Mouse (Mus musculus) heart, embryonic 14.5 days (tissue): Measurements from ENCODE around the gene Iqschfp. TPM values are rescaled to one million over a fixed set of nuclear protein-coding genes. Genes with fewer than 3 reads are reported as not detected.

Experiments used
- ATAC-seq: fragments of 200-750 bp; cut with Nextera tagmentation; 2 replicates; pipeline ENCODE4 v1.8.0; 2017; ENCODE audit warnings: low read depth, moderate TSS enrichment; ENCODE audit not compliant: insufficient number of reproducible peaks, insufficient read depth, low FRiP score
- H3K27ac ChIP-seq, 2 experiments: fragments of 200-500 bp in 1 of 2; fragments of 300-500 bp in 1 of 2; sonication (generic) in 1 of 2; replicated peaks in 1 of 2; 2 replicates each; pipeline ENCODE4 v1.5.1; 2012 to 2014; ENCODE audit warnings: low read depth in 2 of 2, low read length in 2 of 2, control low read depth in 1 of 2, mild to moderate bottlenecking in 1 of 2, mixed read lengths in 1 of 2; ENCODE audit not compliant: control insufficient read depth in 1 of 2, insufficient read depth in 1 of 2
- H3K27me3 ChIP-seq: fragments of 300-500 bp; sonication (generic); 2 replicates; pipeline ENCODE4 v1.6.1; 2014; ENCODE audit warnings: mild to moderate bottlenecking, low read length, control low read depth; ENCODE audit not compliant: control insufficient read depth, insufficient read depth
- H3K36me3 ChIP-seq: fragments of 300-500 bp; sonication (generic); 2 replicates; pipeline ENCODE4 v1.6.1; 2014; ENCODE audit warnings: mild to moderate bottlenecking, control low read depth, low read length, mixed read lengths; ENCODE audit not compliant: control insufficient read depth, insufficient read depth
- H3K4me1 ChIP-seq, 2 experiments: fragments of 200-500 bp in 1 of 2; fragments of 300-500 bp in 1 of 2; sonication (generic) in 1 of 2; 2 replicates each; pipeline ENCODE4 v1.6.1; 2012 to 2014; ENCODE audit warnings: low read length in 2 of 2, control low read depth in 1 of 2, mixed read lengths in 1 of 2; ENCODE audit not compliant: control insufficient read depth in 2 of 2, insufficient read depth in 2 of 2
- H3K4me2 ChIP-seq: fragments of 300-500 bp; sonication (generic); 2 replicates; pipeline ENCODE4 v1.6.1; 2014; ENCODE audit warnings: mild to moderate bottlenecking, low read length
- H3K4me3 ChIP-seq, 2 experiments: fragments of 200-500 bp in 1 of 2; fragments of 300-500 bp in 1 of 2; sonication (generic) in 1 of 2; 2 replicates each; pipeline ENCODE4 v1.5.1; 2012 to 2014; ENCODE audit warnings: low read length in 2 of 2, mild to moderate bottlenecking in 2 of 2, control low read depth in 1 of 2, low read depth in 1 of 2, moderate library complexity in 1 of 2; ENCODE audit not compliant: control insufficient read depth in 1 of 2, insufficient read depth in 1 of 2
- H3K9ac ChIP-seq: fragments of 300-500 bp; sonication (generic); 2 replicates; pipeline ENCODE4 v1.6.1; 2014; ENCODE audit warnings: mild to moderate bottlenecking, low read length
- H3K9me3 ChIP-seq: fragments of 300-500 bp; sonication (generic); 2 replicates; pipeline ENCODE4 v1.6.1; 2016; ENCODE audit warnings: low read length, control low read depth; ENCODE audit not compliant: control insufficient read depth
- WGBS: fragments of 180-500 bp; shearing (Covaris S2); extraction: QIAGEN DNeasy Blood & Tissue Kit; methylation state at CpG from one replicate; pipeline ENCODE4 v1.1.7; 2014; 5-methylcytosine and 5-hydroxymethylcytosine counted together
- polyA plus RNA-seq: library from polyadenylated mRNA; unstranded; fragments of >200 nt; fragmentation: Nextera tagmentation; extraction: Ambion mirVana; gene quantifications from 2 replicates; pipeline ENCODE4 v1.2.1, GENCODE M21; 2014

Iqschfp gene
- polyA plus RNA-seq, 1 experiment from 2014 or later, result not detected

- no peaks in the 10 kb centered on the region for H3K9me3 ChIP-seq
- no peak overlapping the region for H3K9ac ChIP-seq
- no peak for ATAC-seq
- H3K4me1 ChIP-seq, result no peaks in the 10 kb centered on the region
- no peak overlapping the region for H3K27ac ChIP-seq
- no peaks in the 10 kb centered on the region for H3K27me3 ChIP-seq
- WGBS, result 88% methylated on average over 3 of the region's 3 CpGs
- H3K36me3 ChIP-seq, result no peaks in the 10 kb centered on the region
- H3K4me3 ChIP-seq, result no peak overlapping the region
- no peak overlapping the region for H3K4me2 ChIP-seq
These were observed 493.5 kb downstream of the Iqschfp start for GRCm38 (mm10) chr3:68385544-68385943.

- no peaks in the 10 kb centered on the region for H3K4me1 ChIP-seq
- no peaks in the 10 kb centered on the region for H3K36me3 ChIP-seq
- WGBS, result 90% methylated on average over 3 of the region's 3 CpGs
- no peaks in the 10 kb centered on the region for H3K9me3 ChIP-seq
- H3K27ac ChIP-seq, result no peak overlapping the region
- H3K9ac ChIP-seq, result no peak overlapping the region
- no peak for ATAC-seq
- no peaks in the 10 kb centered on the region for H3K27me3 ChIP-seq
- H3K4me3 ChIP-seq, result no peak overlapping the region
- H3K4me2 ChIP-seq, result no peak overlapping the region
These were observed 496.0 kb downstream of the Iqschfp start for GRCm38 (mm10) chr3:68388023-68388422.

GRCm38 (mm10) chr3:68393578-68393977, 501.5 kb downstream of the Iqschfp start:
- H3K27me3 ChIP-seq, result no peaks in the 10 kb centered on the region
- H3K9me3 ChIP-seq, result no peaks in the 10 kb centered on the region
- no peak for ATAC-seq
- H3K4me2 ChIP-seq, result no peak overlapping the region
- no peaks in the 10 kb centered on the region for H3K4me1 ChIP-seq
- H3K4me3 ChIP-seq, result no peak overlapping the region
- no peaks in the 10 kb centered on the region for H3K36me3 ChIP-seq
- no peak overlapping the region for H3K27ac ChIP-seq
- 77% methylated on average over 2 of the region's 2 CpGs for WGBS
- no peak overlapping the region for H3K9ac ChIP-seq

GRCm38 (mm10) chr3:68398691-68399090, 506.7 kb downstream of the Iqschfp start:
- Histone ChIP-seq H3K4me2 (no peak overlapping the region), H3K9me3 (no peaks in the 10 kb centered on the region), H3K27ac (no peak overlapping the region), H3K4me1 (peaks cover 0 to 3% of the 10 kb centered on the region in 2 experiments; a peak in 1 of 4 replicates), H3K27me3 (no peaks in the 10 kb centered on the region), H3K4me3 (no peak overlapping the region), H3K36me3 (no peaks in the 10 kb centered on the region), H3K9ac (no peak overlapping the region)
- WGBS, result 87% methylated on average over 3 of the region's 3 CpGs
- no peak for ATAC-seq

GRCm38 (mm10) chr3:68400121-68400520, 508.1 kb downstream of the Iqschfp start:
- no peak overlapping the region for H3K27ac ChIP-seq
- peaks cover 0 to 3% of the 10 kb centered on the region in 2 experiments; a peak in 2 of 4 replicates for H3K4me1 ChIP-seq
- no peak overlapping the region for H3K9ac ChIP-seq
- no peaks in the 10 kb centered on the region for H3K27me3 ChIP-seq
- H3K9me3 ChIP-seq, result no peaks in the 10 kb centered on the region
- no peak overlapping the region for H3K4me3 ChIP-seq
- no peaks in the 10 kb centered on the region for H3K36me3 ChIP-seq
- no peak overlapping the region for H3K4me2 ChIP-seq
- 61% methylated on average over 7 of the region's 7 CpGs for WGBS
- ATAC-seq, result no peak

GRCm38 (mm10) chr3:68403343-68403742, 511.3 kb downstream of the Iqschfp start:
- Histone ChIP-seq H3K27ac (no peak overlapping the region), H3K27me3 (no peaks in the 10 kb centered on the region), H3K9ac (no peak overlapping the region), H3K36me3 (no peaks in the 10 kb centered on the region), H3K4me2 (no peak overlapping the region), H3K4me1 (peaks cover 3 to 4% of the 10 kb centered on the region in 2 experiments; a peak in 3 of 4 replicates), H3K9me3 (no peaks in the 10 kb centered on the region), H3K4me3 (no peak overlapping the region)
- 76% methylated on average over 4 of the region's 4 CpGs for WGBS
- no peak for ATAC-seq

GRCm38 (mm10) chr3:68403783-68404217, 511.8 kb downstream of the Iqschfp start:
- peaks cover 3 to 4% of the 10 kb centered on the region in 2 experiments; a peak in 3 of 4 replicates for H3K4me1 ChIP-seq
- H3K4me3 ChIP-seq, result no peak overlapping the region
- H3K9ac ChIP-seq, result no peak overlapping the region
- WGBS, result 73% methylated on average over 2 of the region's 2 CpGs
- H3K36me3 ChIP-seq, result no peaks in the 10 kb centered on the region
- no peak for ATAC-seq
- H3K27ac ChIP-seq, result no peak overlapping the region
- H3K4me2 ChIP-seq, result no peak overlapping the region
- H3K27me3 ChIP-seq, result no peaks in the 10 kb centered on the region
- H3K9me3 ChIP-seq, result no peaks in the 10 kb centered on the region

- ATAC-seq, result no peak
- H3K9me3 ChIP-seq, result no peaks in the 10 kb centered on the region
- H3K27ac ChIP-seq, result no peak overlapping the region
- 33% methylated on average over 5 of the region's 5 CpGs for WGBS
- H3K36me3 ChIP-seq, result no peaks in the 10 kb centered on the region
- peaks cover 3 to 4% of the 10 kb centered on the region in 2 experiments; a peak in 3 of 4 replicates for H3K4me1 ChIP-seq
- H3K4me3 ChIP-seq, result no peak overlapping the region
- H3K9ac ChIP-seq, result no peak overlapping the region
- H3K27me3 ChIP-seq, result no peaks in the 10 kb centered on the region
- H3K4me2 ChIP-seq, result peak overlapping the region; percentile 14; the same call in 1 of the 2 replicates
These were observed 513.7 kb downstream of the Iqschfp start for GRCm38 (mm10) chr3:68405724-68406123.
